Mouse (Mus musculus): ENCODE measurements at regions not wholly inside any gene's neighbourhood (a gene's known extent, or its start where the extent isn't known, plus 50 kb on each side); places are given as distances from the start of the nearest gene placed in this dataset.

DNA sequence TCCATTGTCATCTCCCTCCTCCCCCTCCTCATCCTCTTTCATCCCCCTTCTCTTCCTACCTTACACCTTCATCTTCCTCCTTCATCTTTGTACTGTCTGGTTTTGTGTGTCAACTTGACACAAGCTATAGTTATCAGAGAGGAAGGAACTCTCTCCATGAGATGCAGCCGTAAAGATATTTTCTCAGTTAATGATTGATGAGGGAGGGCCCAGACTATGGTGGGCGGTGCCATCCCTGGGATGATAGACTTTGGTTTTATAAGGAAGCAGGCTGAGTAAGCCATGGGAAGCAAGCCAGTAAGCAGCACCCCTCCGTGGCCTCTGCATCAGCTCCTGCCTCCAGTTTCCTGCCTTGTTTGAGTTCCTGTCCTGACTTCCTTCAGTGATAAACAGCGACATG is 87.8 kb upstream of the Gm14444 start:
- TF ChIP-seq CTCF (IDR thresholded peaks at IDR 0.05; ENCODE audit: extremely low read depth, insufficient read depth, low read length) (no peak), POLR2A (IDR thresholded peaks at IDR 0.05; ENCODE audit: extremely low read depth, insufficient read depth, low read length) (no peak)
